Mouse (Mus musculus): ENCODE results near the gene Fam169b. TPM values are rescaled to one million over a fixed set of nuclear protein-coding genes. Genes with fewer than 3 reads are reported as not detected.
A peak's percentile ranks its signal among the peaks of the same experiment; 100 is the strongest.

The Fam169b gene
- total and polyA plus RNA-seq, 2 experiments from 2014 or later, result 0.12 to 0.14 TPM

GRCm38 (mm10) chr7:68400516-68400915, 126.9 kb downstream of the Fam169b start:
- H3K36me3 ChIP-seq (ENCODE audit: insufficient read depth), result no peaks in the 10 kb centered on the region
- no peak for TF ChIP-seq CTCF (IDR thresholded peaks at IDR 0.05; ENCODE audit: low read depth)
- no peaks in the 10 kb centered on the region for H3K27me3 ChIP-seq (ENCODE audit: insufficient read depth, low read length)
- no peaks in the 10 kb centered on the region for H3K4me1 ChIP-seq (ENCODE audit: insufficient read depth)
- WGBS, result 71% methylated on average over 7 of the region's 7 CpGs
- ATAC-seq (peak; percentile 72), DNase-seq (peak; percentile 54)
- H3K27ac ChIP-seq (ENCODE audit: low read depth, low read length), result no peak overlapping the region
- no peaks in the 10 kb centered on the region for H3K9me3 ChIP-seq (ENCODE audit: low read length)
- no peak overlapping the region for H3K4me3 ChIP-seq (ENCODE audit: low read depth, low read length)
- H3K4me2 ChIP-seq (ENCODE audit: low read depth), result no peak overlapping the region
- no peak overlapping the region for H3K9ac ChIP-seq

DNA sequence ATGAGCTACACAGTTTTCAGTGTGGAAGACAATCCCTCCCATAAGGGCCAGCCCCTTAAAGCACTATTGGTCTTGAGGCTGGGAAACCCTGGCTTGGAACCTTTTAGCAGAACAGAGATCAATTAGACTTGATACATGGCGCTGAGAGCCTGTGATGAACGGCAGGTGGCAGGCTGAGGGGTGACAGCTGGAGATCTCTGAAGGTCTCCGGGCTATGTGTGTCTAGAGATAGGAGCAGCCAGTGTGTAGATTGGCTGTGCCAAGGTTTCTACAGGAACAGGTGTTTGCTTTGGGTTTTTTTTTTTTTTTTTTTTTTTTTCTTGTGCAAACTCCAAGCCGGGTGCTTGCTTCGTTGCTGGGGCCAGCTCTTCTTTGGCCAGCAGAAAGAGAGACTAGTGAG, 135.0 kb downstream of the Fam169b start:
- no peaks in the 10 kb centered on the region for H3K27me3 ChIP-seq (ENCODE audit: insufficient read depth, low read length)
- H3K9me3 ChIP-seq (ENCODE audit: low read length), result no peaks in the 10 kb centered on the region
- H3K27ac ChIP-seq (ENCODE audit: low read depth, low read length), result no peak overlapping the region
- no peak overlapping the region for H3K4me2 ChIP-seq (ENCODE audit: low read depth)
- TF ChIP-seq CTCF (IDR thresholded peaks at IDR 0.05; ENCODE audit: low read depth), result no peak
- WGBS, result 41% methylated on average over 5 of the region's 5 CpGs
- no peaks in the 10 kb centered on the region for H3K4me1 ChIP-seq (ENCODE audit: insufficient read depth)
- ATAC-seq (no peak), DNase-seq (no peak)
- H3K9ac ChIP-seq, result no peak overlapping the region
- no peak overlapping the region for H3K4me3 ChIP-seq (ENCODE audit: low read depth, low read length)
- H3K36me3 ChIP-seq (ENCODE audit: insufficient read depth), result no peaks in the 10 kb centered on the region

Other genes starting within 250 kb of the Fam169b start
- gene Pgpep1l, start 9.6 kb upstream of the Fam169b start, total RNA-seq (2014; rRNA removed), result 1.0 and 1.1 TPM in 2 replicates
- not detected in 2 replicates for gene Pgpep1l, start 9.6 kb upstream of the Fam169b start, polyA plus RNA-seq (2015; fragmentation: Nextera tagmentation; extraction: Ambion mirVana)